Mouse (Mus musculus): Measurements from ENCODE around the gene 4930558K02Rik. TPM values are rescaled to one million over a fixed set of nuclear protein-coding genes. Genes with fewer than 3 reads are reported as not detected.

4930558K02Rik gene
- polyA plus RNA-seq, 1 experiment from 2014 or later: not detected

GRCm38 (mm10) chr1:162008208-162008607 lies 28.8 kb upstream of the 4930558K02Rik start:
- Histone ChIP-seq H3K36me3 (no peaks in the 10 kb centered on the region), H3K27me3 (ENCODE audit: insufficient read depth, poor library complexity, severe bottlenecking) (no peaks in the 10 kb centered on the region), H3K9me3 (no peaks in the 10 kb centered on the region), H3K4me3 (no peak overlapping the region), H3K27ac (peak overlapping the region; percentile 80), H3K4me1 (replicated peaks) (peaks cover 45% of the 10 kb centered on the region)
- WGBS: 40% methylated on average over 4 of the region's 4 CpGs
- DNase-seq (ENCODE audit: low spot score): no peak

DNA sequence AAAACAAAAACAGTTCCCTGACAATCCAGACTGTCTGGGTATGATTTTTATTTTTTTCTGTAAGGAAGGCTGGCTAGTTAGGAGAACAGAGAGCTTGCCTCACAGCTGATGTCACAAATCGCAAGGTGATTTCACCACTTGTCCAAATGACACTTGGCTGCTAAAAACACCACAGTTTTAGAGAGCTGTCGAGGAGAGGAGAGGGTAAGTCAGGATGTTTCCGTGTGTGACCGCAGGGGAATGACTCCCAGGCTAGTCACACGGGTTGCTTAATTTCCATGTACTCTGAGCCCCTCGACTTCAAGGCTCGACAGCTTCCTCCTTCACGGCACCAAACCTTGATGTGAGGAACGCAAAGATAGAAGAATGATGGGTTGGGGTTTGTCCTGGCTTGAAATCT lies 26.7 kb upstream of the 4930558K02Rik start:
- H3K4me1 ChIP-seq (replicated peaks): peaks cover 50% of the 10 kb centered on the region
- no peaks in the 10 kb centered on the region for H3K9me3 ChIP-seq
- no peaks in the 10 kb centered on the region for H3K27me3 ChIP-seq (ENCODE audit: insufficient read depth, poor library complexity, severe bottlenecking)
- 86% methylated on average over 9 of the region's 9 CpGs for WGBS
- H3K36me3 ChIP-seq: no peaks in the 10 kb centered on the region
- no peak for DNase-seq (ENCODE audit: low spot score)
- H3K4me3 ChIP-seq: no peak overlapping the region
- H3K27ac ChIP-seq: no peak overlapping the region

- no peaks in the 10 kb centered on the region for H3K36me3 ChIP-seq
- H3K27ac ChIP-seq: peak overlapping the region; percentile 81
- H3K4me1 ChIP-seq (replicated peaks): peaks cover 59% of the 10 kb centered on the region
- H3K27me3 ChIP-seq (ENCODE audit: insufficient read depth, poor library complexity, severe bottlenecking): no peaks in the 10 kb centered on the region
- no peaks in the 10 kb centered on the region for H3K9me3 ChIP-seq
- peak overlapping the region; percentile 20 for H3K4me3 ChIP-seq
- DNase-seq (ENCODE audit: low spot score): peak; percentile 62
- 46% methylated on average over 23 of the region's 23 CpGs for WGBS
These were observed 25.7 kb upstream of the 4930558K02Rik start for GRCm38 (mm10) chr1:162004821-162005770.

DNA sequence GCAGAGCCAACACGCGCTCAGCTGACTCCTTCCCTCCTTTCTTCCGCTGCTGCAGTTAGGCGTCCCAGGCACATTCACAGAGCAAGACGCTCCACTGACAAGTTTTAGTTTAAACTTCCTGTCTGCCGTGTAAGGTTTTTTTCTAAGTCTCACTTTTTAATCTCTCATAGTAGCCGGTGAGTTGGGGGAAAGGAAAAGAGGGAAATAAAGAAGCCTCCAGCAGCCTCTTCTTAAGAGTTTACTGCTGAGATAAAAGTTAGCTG lies 25.0 kb upstream of the 4930558K02Rik start:
- 51% methylated on average over 7 of the region's 7 CpGs for WGBS
- Histone ChIP-seq H3K36me3 (no peaks in the 10 kb centered on the region), H3K27me3 (ENCODE audit: insufficient read depth, poor library complexity, severe bottlenecking) (no peaks in the 10 kb centered on the region)

GRCm38 (mm10) chr1:162003729-162004517 lies 24.5 kb upstream of the 4930558K02Rik start:
- peak overlapping the region; percentile 81 for H3K27ac ChIP-seq
- no peaks in the 10 kb centered on the region for H3K36me3 ChIP-seq
- no peak for DNase-seq (ENCODE audit: low spot score)
- H3K4me1 ChIP-seq (replicated peaks): peaks cover 66% of the 10 kb centered on the region
- H3K9me3 ChIP-seq: no peaks in the 10 kb centered on the region
- WGBS: 65% methylated on average over 14 of the region's 14 CpGs
- no peaks in the 10 kb centered on the region for H3K27me3 ChIP-seq (ENCODE audit: insufficient read depth, poor library complexity, severe bottlenecking)
- H3K4me3 ChIP-seq: no peak overlapping the region

More for the DNA sequence above, 25.0 kb upstream of the 4930558K02Rik start:
- H3K9me3 ChIP-seq: no peaks in the 10 kb centered on the region
- H3K4me3 ChIP-seq: no peak overlapping the region
- DNase-seq (ENCODE audit: low spot score): no peak
- peaks cover 65% of the 10 kb centered on the region for H3K4me1 ChIP-seq (replicated peaks)
- H3K27ac ChIP-seq: peak overlapping the region; percentile 81

GRCm38 (mm10) chr1:162001328-162001727 lies 21.9 kb upstream of the 4930558K02Rik start:
- WGBS: 75% methylated on average over 8 of the region's 8 CpGs
- H3K27me3 ChIP-seq (ENCODE audit: insufficient read depth, poor library complexity, severe bottlenecking): no peaks in the 10 kb centered on the region
- no peak overlapping the region for H3K4me3 ChIP-seq
- no peak for DNase-seq (ENCODE audit: low spot score)
- H3K4me1 ChIP-seq (replicated peaks): peaks cover 53% of the 10 kb centered on the region
- peak overlapping the region; percentile 66 for H3K27ac ChIP-seq
- H3K36me3 ChIP-seq: no peaks in the 10 kb centered on the region
- H3K9me3 ChIP-seq: no peaks in the 10 kb centered on the region

- 3% methylated on average over 4 of the region's 4 CpGs for WGBS
- Histone ChIP-seq H3K4me3 (0 out of 2 replicates have a peak overlapping the region, but pooled peaks have one; percentile 32), H3K27me3 (ENCODE audit: insufficient read depth, poor library complexity, severe bottlenecking) (no peaks in the 10 kb centered on the region)
These were observed 20.5 kb upstream of the 4930558K02Rik start for GRCm38 (mm10) chr1:161999882-162000371.

GRCm38 (mm10) chr1:161999338-161999737 lies 19.9 kb upstream of the 4930558K02Rik start:
- no peak for DNase-seq (ENCODE audit: low spot score)
- WGBS: 42% methylated on average over 5 of the region's 5 CpGs
- peaks cover 40% of the 10 kb centered on the region for H3K4me1 ChIP-seq (replicated peaks)
- H3K27me3 ChIP-seq (ENCODE audit: insufficient read depth, poor library complexity, severe bottlenecking): no peaks in the 10 kb centered on the region
- H3K36me3 ChIP-seq: no peaks in the 10 kb centered on the region
- H3K9me3 ChIP-seq: no peaks in the 10 kb centered on the region
- H3K4me3 ChIP-seq: no peak overlapping the region
- H3K27ac ChIP-seq: peak overlapping the region; percentile 89

More at GRCm38 (mm10) chr1:161999882-162000371, 20.5 kb upstream of the 4930558K02Rik start:
- DNase-seq (ENCODE audit: low spot score): peak; percentile 69
- Histone ChIP-seq H3K9me3 (no peaks in the 10 kb centered on the region), H3K4me1 (replicated peaks) (peaks cover 45% of the 10 kb centered on the region), H3K27ac (peak overlapping the region; percentile 89), H3K36me3 (no peaks in the 10 kb centered on the region)

GRCm38 (mm10) chr1:161998781-161999180 lies 19.3 kb upstream of the 4930558K02Rik start:
- Histone ChIP-seq H3K27ac (peak overlapping the region; percentile 89; the same call in 1 of the 2 replicates), H3K4me1 (replicated peaks) (peaks cover 34% of the 10 kb centered on the region), H3K27me3 (ENCODE audit: insufficient read depth, poor library complexity, severe bottlenecking) (no peaks in the 10 kb centered on the region), H3K4me3 (no peak overlapping the region), H3K36me3 (no peaks in the 10 kb centered on the region), H3K9me3 (no peaks in the 10 kb centered on the region)
- 80% methylated on average over 4 of the region's 4 CpGs for WGBS
- DNase-seq (ENCODE audit: low spot score): no peak

GRCm38 (mm10) chr1:161992389-161992788 lies 13.0 kb upstream of the 4930558K02Rik start:
- Histone ChIP-seq H3K4me1 (replicated peaks) (peaks cover 4% of the 10 kb centered on the region; the same call in 1 of the 2 replicates), H3K4me3 (no peak overlapping the region), H3K9me3 (no peaks in the 10 kb centered on the region), H3K27ac (no peak overlapping the region), H3K27me3 (ENCODE audit: insufficient read depth, poor library complexity, severe bottlenecking) (no peaks in the 10 kb centered on the region), H3K36me3 (no peaks in the 10 kb centered on the region)
- DNase-seq (ENCODE audit: low spot score): no peak
- WGBS: 95% methylated on average over 7 of the region's 7 CpGs

DNA sequence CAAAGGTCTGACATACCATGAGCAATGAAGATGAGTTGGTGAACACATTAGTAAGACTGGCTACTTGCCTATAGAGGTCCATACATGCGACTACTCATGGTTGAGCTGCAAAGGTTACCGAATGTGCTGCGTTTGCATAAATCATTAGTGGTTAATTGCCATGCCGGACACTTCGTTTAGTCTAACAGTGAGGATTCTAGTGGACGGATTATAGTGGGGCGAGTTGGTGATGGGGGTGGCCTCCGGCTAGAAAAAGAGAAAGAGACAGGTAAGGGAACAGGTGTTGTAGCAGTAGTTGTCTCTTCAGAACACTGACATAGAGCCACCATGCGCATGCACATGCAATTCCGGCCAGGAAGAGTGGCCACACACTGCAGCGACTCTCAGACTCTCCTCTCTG lies 12.4 kb upstream of the 4930558K02Rik start:
- Histone ChIP-seq H3K4me3 (no peak overlapping the region), H3K36me3 (no peaks in the 10 kb centered on the region), H3K27ac (no peak overlapping the region), H3K4me1 (replicated peaks) (peaks cover 4% of the 10 kb centered on the region; the same call in 1 of the 2 replicates), H3K27me3 (ENCODE audit: insufficient read depth, poor library complexity, severe bottlenecking) (no peaks in the 10 kb centered on the region), H3K9me3 (no peaks in the 10 kb centered on the region)
- no peak for DNase-seq (ENCODE audit: low spot score)
- 95% methylated on average over 11 of the region's 11 CpGs for WGBS

GRCm38 (mm10) chr1:161990684-161991578 lies 11.5 kb upstream of the 4930558K02Rik start:
- H3K36me3 ChIP-seq: no peaks in the 10 kb centered on the region
- no peak for DNase-seq (ENCODE audit: low spot score)
- no peak overlapping the region for H3K27ac ChIP-seq
- 77% methylated on average over 10 of the region's 10 CpGs for WGBS
- H3K4me3 ChIP-seq: no peak overlapping the region
- H3K27me3 ChIP-seq (ENCODE audit: insufficient read depth, poor library complexity, severe bottlenecking): no peaks in the 10 kb centered on the region
- no peaks in the 10 kb centered on the region for H3K9me3 ChIP-seq
- peaks cover 4% of the 10 kb centered on the region; the same call in 1 of the 2 replicates for H3K4me1 ChIP-seq (replicated peaks)

Measured in hindbrain, embryonic 10.5 days (tissue).